Mouse (Mus musculus) cerebellum, postnatal 25 days (tissue): Measurements from ENCODE around the gene Erlec1.

Experiments
- DNase-seq, 2 experiments: peaks; one replicate each; pipeline ENCODE4 v3.0.0; 2021; ENCODE audit warnings: mixed read lengths in 2 of 2

Gene Erlec1

DNA sequence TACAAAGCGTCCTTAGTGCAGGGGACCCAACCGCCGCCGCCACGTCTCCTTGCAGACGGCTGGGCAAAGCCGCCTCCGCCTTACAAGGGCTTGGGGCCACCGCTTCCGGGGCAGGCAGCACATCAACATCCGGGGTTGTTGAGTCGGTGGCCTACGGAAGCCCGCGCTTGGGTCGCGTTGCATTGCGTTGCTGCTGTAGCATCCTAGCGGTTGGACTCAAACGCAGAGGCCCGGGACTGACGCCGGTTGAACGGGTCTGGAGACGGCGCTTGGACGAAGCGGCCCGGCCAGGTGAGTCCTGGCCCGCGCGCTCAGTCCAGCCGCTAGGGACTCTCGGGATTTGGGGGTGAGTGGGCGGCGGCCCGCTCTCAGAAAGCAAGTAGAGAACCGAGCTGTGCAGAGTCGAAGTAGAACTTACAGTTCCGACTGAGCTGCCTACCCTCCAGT lies at the start of gene Erlec1:
TSS of gene Erlec1 (minus strand) at position 57 of the 447 bp plus-strand sequence.
- peak; percentile 93 to 94 for DNase-seq

DNA sequence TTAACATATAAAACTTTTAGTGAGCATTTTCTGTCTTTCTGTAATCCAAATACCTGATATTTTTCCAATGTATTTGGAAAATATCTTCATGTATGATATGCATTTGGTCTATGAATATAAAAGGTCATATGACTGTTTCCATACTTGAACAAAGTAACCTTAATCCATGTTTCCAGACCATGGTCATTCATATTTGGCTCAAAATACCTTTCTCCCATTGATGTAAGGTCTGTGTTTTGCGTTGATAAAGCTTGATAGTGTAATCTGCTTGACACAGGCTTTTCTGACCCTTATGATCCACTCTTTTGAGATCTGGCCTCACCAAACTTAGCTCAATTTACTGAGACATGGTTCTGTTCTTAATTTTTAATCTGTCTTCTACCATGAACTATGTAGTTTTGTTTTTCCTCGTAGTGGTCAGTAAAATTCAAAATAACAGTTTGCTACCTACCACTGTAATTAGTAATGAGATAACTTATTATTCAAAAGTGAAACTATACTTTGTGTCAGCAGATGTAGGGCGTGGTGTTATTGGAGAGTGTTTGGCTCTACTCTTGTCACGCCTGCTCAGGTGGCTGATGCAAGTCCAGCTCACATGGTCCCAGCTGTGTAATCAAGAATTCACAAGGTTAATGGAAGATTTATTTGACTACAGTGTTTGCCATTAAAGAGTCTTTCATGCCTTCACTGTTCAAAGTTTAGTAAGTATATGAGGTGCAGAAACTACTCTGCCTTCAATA lies 47.2 kb upstream of the Erlec1 start:
- DNase-seq, result no peak

GRCm38 (mm10) chr11:31000028-31000427 lies 45.9 kb upstream of the Erlec1 start:
- DNase-seq, result no peak

DNA sequence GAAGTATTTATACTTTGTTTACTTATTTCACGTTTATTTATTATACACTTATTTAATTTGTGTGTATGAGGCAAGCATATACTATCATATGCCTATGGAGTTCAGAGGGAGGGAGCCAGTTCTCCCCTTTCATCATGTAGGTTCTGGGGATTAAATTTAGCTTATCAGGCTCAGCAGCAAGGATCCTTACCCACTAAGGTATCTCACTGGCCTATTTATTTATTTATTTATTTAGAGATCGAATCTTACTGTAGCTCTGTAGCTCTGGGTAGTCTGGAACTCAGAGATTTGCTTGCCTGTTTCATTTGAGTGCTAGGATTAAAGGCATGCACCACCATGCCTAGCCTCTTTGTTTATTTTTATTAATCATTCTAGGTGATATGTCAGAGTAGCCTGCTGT lies 44.6 kb upstream of the Erlec1 start:
- DNase-seq, result no peak

- DNase-seq, result no peak
These were observed 44.1 kb upstream of the Erlec1 start for GRCm38 (mm10) chr11:30998199-30998598.

DNA sequence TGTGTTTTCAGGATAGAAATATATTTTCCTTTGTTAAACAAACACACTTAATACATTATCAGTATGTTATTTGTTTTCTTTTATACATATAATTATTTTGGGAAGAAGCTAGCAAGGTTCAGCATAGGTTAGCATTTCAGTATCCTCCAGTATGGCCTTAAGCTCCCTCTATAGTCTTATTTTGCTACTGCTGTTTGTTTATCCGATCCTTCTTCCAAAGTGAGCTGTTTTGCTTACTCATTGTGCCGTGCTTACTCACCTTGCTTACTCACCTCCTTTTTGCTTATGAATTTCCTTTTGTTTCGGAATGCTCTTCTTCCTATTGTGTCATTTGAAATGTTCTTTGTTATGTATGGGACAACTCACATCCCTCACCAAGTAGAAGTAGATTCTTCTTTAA lies 42.5 kb upstream of the Erlec1 start:
- DNase-seq, result no peak

- no peak for DNase-seq
These were observed 32.5 kb upstream of the Erlec1 start for GRCm38 (mm10) chr11:30986625-30987017.

DNA sequence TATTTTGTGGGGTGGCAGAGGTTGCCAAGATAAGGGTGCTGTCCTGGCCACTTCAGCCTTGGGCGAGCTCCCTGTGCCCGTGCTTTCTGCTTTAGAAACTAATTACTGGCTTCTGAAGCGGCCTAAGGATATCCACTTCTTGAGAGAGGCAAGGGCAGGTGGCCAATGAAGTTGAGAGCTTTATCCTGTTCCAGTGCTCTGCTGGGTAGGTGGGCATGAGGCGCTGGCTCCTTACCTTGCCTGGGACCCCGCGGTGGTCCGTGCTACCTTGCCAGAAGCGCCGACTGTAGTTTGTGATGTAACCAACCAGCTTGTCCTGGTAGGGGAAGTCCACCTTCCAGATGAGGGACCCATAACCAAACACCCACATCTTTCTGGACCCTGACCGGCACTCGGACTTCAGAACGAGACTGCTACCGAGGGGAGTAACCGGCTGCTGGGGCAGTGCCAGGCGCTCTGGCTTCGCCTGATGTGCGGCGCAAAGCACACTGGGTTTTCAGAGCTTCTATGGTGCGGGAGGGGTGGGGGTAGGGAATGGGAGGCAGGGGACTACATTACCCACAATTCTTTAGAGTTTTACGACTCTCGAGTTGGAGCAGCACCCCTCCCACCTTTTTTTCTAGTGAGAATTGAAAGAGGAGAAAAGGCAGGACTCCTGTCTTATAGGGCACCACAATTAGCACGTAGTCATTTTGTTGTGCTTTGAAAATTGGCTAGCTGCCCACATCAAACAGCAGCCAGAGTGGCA lies 31.9 kb upstream of the Erlec1 start, which contains the start of gene Chac2:
TSS of gene Chac2 (minus strand) at position 474 of the 748 bp plus-strand sequence.
- peak; percentile 84 to 91 for DNase-seq

- no peak for DNase-seq
These were observed 31.1 kb upstream of the Erlec1 start for GRCm38 (mm10) chr11:30985237-30985636.

GRCm38 (mm10) chr11:30953469-30954154 lies 523 bp downstream of the Erlec1 start:
- DNase-seq, result peak; percentile 69 to 73

DNA sequence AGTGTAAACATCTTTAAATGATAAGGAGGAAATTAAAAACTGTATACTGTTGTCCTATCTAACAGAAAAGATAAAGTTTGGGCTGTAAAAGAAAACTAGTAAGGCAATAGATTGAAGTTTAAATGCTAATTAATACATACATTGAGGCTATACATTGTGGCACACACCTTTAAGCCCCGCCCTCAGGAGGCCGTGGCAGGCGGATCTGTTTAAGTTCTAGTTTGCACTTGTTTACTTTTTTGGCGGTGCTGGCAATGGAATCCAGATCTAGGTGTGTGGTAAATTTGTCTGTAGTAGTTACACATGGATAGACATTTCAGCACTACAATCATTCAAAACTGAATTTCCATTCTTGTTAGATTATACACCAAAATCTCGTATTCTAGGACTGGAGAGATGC lies 1.3 kb downstream of the Erlec1 start:
- peak in 1 of 2 experiments; percentile 13 for DNase-seq

GRCm38 (mm10) chr11:30943522-30943921 lies 10.6 kb downstream of the Erlec1 start:
- peak; percentile 85 to 90 for DNase-seq

- DNase-seq, result no peak
These were observed 25.6 kb downstream of the Erlec1 start for GRCm38 (mm10) chr11:30928498-30928897.

GRCm38 (mm10) chr11:30928079-30928478 lies 26.1 kb downstream of the Erlec1 start:
- DNase-seq, result no peak

GRCm38 (mm10) chr11:30923283-30923682 lies 30.9 kb downstream of the Erlec1 start:
- no peak for DNase-seq

GRCm38 (mm10) chr11:30920641-30921040 lies 33.5 kb downstream of the Erlec1 start:
- no peak for DNase-seq

- DNase-seq, result no peak
These were observed 41.8 kb downstream of the Erlec1 start for GRCm38 (mm10) chr11:30912311-30912710.

DNA sequence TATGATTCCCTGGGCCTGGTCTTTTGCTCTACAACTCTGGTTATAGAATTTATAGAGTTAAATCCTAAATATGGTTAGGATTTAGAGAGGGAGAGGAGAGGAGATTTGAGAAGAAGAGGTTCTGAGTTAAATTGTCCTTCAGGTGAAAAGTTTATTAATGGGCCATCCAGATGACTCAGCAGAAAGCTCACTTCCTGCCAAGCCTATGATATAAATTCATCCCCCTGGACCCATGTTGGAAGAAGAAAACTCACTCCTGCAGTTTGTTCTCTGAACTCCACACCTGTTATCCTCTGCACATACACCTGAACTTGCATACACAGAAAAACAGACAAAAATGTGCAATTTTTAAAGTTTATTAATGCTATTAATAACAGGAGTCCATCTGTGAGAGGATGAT lies 54.8 kb downstream of the Erlec1 start:
- no peak for DNase-seq

- DNase-seq, result no peak
These were observed 57.9 kb downstream of the Erlec1 start for GRCm38 (mm10) chr11:30896201-30896600.

DNA sequence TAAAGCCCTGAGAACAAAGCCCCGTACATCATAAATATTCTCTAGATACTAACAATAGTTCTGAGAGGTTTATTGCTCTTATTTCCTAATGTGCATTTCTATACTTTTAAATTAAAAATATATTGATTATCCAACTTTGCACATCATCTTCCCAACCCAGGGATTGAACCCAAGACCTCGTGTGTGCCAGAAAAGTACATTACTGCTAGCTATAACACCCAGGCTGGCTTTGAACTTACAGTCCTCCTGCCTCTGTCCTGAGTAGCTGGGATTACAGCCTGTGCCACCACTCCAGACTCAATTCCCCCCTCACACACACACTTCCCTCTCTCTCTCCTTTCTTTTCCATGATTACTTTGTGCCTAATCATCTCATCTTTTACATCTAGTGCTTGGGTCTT lies 66.0 kb downstream of the Erlec1 start:
- no peak for DNase-seq

DNA sequence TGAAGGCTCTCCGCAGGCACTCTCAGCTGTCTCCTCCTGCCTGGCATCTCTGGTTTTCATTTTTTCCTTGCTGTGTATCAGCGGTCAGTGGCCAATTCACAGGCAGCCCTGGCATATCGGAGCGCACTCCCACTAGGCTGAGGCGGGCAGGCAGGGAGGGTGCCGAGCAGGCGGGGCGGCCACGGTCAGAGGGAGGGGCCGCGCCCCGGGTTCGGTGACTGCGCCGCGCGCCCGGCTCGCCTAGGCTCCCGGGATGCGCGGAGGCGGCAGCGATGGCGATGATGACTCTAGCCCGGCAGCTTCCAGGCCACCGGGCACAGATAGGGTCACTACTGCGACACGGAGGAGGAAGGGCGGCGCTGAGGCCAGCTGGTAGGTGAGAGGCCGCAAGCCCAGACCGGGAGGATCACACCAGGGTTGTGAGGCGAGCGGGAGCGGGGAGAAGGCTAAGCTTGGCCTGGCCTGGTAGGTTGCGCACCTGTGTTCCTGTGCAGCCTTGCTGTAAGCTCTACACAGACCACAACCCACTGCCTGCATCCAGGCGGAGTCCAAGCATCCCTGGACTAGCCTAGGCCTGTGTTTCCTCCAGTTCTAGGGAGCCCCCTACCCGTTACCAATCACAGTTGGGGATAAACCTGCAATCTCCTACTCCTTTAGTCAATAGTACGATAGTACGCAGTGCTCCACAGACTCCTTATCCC lies 68.8 kb downstream of the Erlec1 start, which contains the start of the genes Gpr75 and Asb3:
TSS of gene Gpr75 (plus strand) at position 188 of the 701 bp plus-strand sequence.
TSS of gene Asb3 (plus strand) at position 246 of the 701 bp plus-strand sequence.
- peak; percentile 92 for DNase-seq
